Mouse (Mus musculus) kidney, embryonic 15.5 days (tissue): ENCODE results near the gene Itgb7. TPM values are rescaled to one million over a fixed set of nuclear protein-coding genes. Genes with fewer than 3 reads are reported as not detected.

Source experiments
- ATAC-seq: fragments of 200-750 bp; cut with Nextera tagmentation; replicated peaks from 2 replicates; pipeline ENCODE4 v1.8.0; 2017; ENCODE audit warnings: moderate TSS enrichment; ENCODE audit not compliant: low FRiP score
- H3K27ac ChIP-seq: fragments of 300-500 bp; sonication (generic); 2 replicates; pipeline ENCODE4 v1.5.1; 2015; ENCODE audit warnings: mild to moderate bottlenecking, inconsistent platforms
- H3K27me3 ChIP-seq: fragments of 300-500 bp; sonication (generic); 2 replicates; pipeline ENCODE4 v1.6.1; 2015; ENCODE audit warnings: inconsistent platforms
- H3K36me3 ChIP-seq: fragments of 300-500 bp; sonication (generic); 2 replicates; pipeline ENCODE4 v1.6.1; 2015; ENCODE audit warnings: inconsistent platforms
- H3K4me1 ChIP-seq: fragments of 300-500 bp; sonication (generic); 2 replicates; pipeline ENCODE4 v1.6.1; 2015; ENCODE audit warnings: inconsistent platforms
- H3K4me2 ChIP-seq: fragments of 300-500 bp; sonication (generic); 2 replicates; pipeline ENCODE4 v1.6.1; 2015; ENCODE audit warnings: moderate library complexity, mild to moderate bottlenecking, inconsistent platforms
- H3K4me3 ChIP-seq: fragments of 300-500 bp; sonication (generic); replicated peaks from 2 replicates; pipeline ENCODE4 v1.5.1; 2015; ENCODE audit warnings: mild to moderate bottlenecking, inconsistent platforms
- H3K9ac ChIP-seq: fragments of 300-500 bp; sonication (generic); 2 replicates; pipeline ENCODE4 v1.6.1; 2015; ENCODE audit warnings: mild to moderate bottlenecking, inconsistent platforms
- H3K9me3 ChIP-seq: fragments of 300-500 bp; sonication (generic); replicated peaks from 2 replicates; pipeline ENCODE4 v1.6.1; 2016; ENCODE audit warnings: inconsistent platforms
- WGBS: fragments of 180-500 bp; shearing (Covaris S2); methylation state at CpG from one replicate; pipeline ENCODE4 v1.1.7; 2015; ENCODE audit warnings: mixed read lengths; 5-methylcytosine and 5-hydroxymethylcytosine counted together
- polyA plus RNA-seq: library from polyadenylated mRNA; unstranded; fragments of >200 nt; fragmentation: Nextera tagmentation; extraction: Ambion mirVana; gene quantifications from 2 replicates; pipeline ENCODE4 v1.2.1, GENCODE M21; 2015

The Itgb7 gene
- polyA plus RNA-seq, 1 experiment from 2014 or later = 1.4 TPM

DNA sequence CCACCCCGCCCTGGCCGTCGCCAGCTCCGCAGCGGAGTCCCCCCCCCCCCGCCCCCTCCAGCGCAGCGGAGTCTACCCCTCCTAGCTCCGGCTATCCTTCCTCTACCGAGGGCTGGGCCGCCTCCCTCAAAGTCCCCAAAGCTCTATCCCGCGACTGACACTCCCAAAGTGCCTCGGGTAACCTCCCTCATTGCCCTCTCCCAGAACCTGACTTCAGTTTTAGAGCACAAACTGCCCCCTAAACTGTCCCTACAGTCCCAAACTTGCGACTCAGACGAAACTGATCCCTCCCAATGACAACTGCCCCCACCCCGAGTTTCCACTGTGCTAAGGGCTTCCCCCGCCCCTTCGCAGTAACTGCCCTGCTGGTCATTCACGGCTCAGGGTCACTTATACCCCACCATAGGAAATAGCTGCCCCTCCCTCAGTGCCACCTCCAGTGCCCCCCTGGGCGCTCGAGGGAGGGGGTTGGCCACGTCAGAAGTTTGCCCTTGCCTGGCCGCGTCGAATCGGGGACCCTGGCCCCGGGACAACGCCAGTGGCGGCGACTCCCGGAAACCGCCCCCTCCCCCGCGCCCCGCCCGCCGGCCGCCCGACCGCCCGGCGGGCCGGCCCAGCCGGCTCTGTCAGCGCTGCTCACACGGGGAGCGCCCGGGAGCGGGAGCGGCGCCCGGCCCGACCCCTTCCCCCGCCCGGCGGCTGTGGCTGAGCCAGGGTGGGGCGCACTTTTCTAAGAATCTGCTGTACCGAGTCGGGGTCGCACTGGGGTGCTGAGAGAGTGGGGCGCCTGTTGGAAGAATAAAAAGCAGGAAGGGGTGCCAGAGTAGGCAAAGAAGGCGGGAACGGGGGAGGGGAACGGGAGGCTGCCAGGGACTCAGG lies 15.7 kb upstream of the Itgb7 start:
- peaks cover 74% of the 10 kb centered on the region for H3K4me1 ChIP-seq
- under 1% methylated on average over 50 of the region's 65 CpGs for WGBS

GRCm38 (mm10) chr15:102246866-102247251 lies 15.1 kb upstream of the Itgb7 start:
- Histone ChIP-seq H3K9ac (peak overlapping the region; percentile 68), H3K4me1 (peaks cover 80% of the 10 kb centered on the region), H3K36me3 (peaks cover 6% of the 10 kb centered on the region; the same call in 1 of the 2 replicates), H3K9me3 (no peaks in the 10 kb centered on the region), H3K4me2 (peak overlapping the region; percentile 94), H3K27ac (peak overlapping the region; percentile 99), H3K4me3 (peak overlapping the region; percentile 66), H3K27me3 (0 out of 2 replicates have a peak, but pooled peaks cover 3% of the 10 kb centered on the region)
- peak; percentile 75 for ATAC-seq
- WGBS = under 1% methylated on average over 34 of the region's 35 CpGs

More for the DNA sequence above, 15.7 kb upstream of the Itgb7 start:
- ATAC-seq = peak; percentile 61
- peak overlapping the region; percentile 99 for H3K27ac ChIP-seq
- no peaks in the 10 kb centered on the region for H3K9me3 ChIP-seq
- peaks cover 6% of the 10 kb centered on the region; the same call in 1 of the 2 replicates for H3K36me3 ChIP-seq
- H3K4me3 ChIP-seq = peak overlapping the region; percentile 66
- H3K27me3 ChIP-seq = 0 out of 2 replicates have a peak, but pooled peaks cover 3% of the 10 kb centered on the region
- H3K9ac ChIP-seq = peak overlapping the region; percentile 68
- H3K4me2 ChIP-seq = peak overlapping the region; percentile 94

- Histone ChIP-seq H3K4me3 (peak overlapping the region; percentile 66), H3K4me1 (peaks cover 80% of the 10 kb centered on the region), H3K27me3 (0 out of 2 replicates have a peak, but pooled peaks cover 3% of the 10 kb centered on the region), H3K9me3 (no peaks in the 10 kb centered on the region), H3K4me2 (peak overlapping the region; percentile 94), H3K36me3 (peaks cover 5% of the 10 kb centered on the region), H3K27ac (peak overlapping the region; percentile 99), H3K9ac (peak overlapping the region; percentile 68)
- ATAC-seq = peak; percentile 66
- WGBS = under 1% methylated on average over 39 of the region's 44 CpGs
These were observed 14.4 kb upstream of the Itgb7 start for GRCm38 (mm10) chr15:102245891-102246741.

DNA sequence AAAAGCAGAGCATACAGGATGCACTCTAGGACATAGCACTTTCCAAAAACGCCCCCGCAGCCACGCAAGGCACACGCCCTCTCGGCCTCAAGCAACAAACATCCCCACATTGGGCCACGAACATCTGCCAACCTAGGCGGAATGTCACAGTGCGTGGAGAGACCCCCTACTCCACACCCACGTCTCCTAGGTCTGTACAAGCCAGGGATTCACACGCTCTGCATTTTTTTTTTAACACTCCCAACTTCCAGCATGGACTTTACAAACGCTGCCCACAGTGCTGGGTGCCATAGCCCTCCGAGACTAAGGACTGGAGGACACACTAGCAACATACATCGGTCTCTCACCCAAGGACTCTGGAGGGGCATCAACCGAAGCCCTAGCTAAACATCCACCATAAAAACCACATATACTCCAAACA lies 13.7 kb upstream of the Itgb7 start:
- H3K36me3 ChIP-seq = peaks cover 7% of the 10 kb centered on the region
- peak overlapping the region; percentile 68 for H3K9ac ChIP-seq
- H3K27ac ChIP-seq = peak overlapping the region; percentile 99
- no peaks in the 10 kb centered on the region for H3K9me3 ChIP-seq
- H3K27me3 ChIP-seq = 0 out of 2 replicates have a peak, but pooled peaks cover 3% of the 10 kb centered on the region
- no peak for ATAC-seq
- WGBS = 1% methylated on average over 14 of the region's 14 CpGs
- H3K4me1 ChIP-seq = peaks cover 78% of the 10 kb centered on the region
- peak overlapping the region; percentile 94 for H3K4me2 ChIP-seq
- H3K4me3 ChIP-seq = peak overlapping the region; percentile 66

DNA sequence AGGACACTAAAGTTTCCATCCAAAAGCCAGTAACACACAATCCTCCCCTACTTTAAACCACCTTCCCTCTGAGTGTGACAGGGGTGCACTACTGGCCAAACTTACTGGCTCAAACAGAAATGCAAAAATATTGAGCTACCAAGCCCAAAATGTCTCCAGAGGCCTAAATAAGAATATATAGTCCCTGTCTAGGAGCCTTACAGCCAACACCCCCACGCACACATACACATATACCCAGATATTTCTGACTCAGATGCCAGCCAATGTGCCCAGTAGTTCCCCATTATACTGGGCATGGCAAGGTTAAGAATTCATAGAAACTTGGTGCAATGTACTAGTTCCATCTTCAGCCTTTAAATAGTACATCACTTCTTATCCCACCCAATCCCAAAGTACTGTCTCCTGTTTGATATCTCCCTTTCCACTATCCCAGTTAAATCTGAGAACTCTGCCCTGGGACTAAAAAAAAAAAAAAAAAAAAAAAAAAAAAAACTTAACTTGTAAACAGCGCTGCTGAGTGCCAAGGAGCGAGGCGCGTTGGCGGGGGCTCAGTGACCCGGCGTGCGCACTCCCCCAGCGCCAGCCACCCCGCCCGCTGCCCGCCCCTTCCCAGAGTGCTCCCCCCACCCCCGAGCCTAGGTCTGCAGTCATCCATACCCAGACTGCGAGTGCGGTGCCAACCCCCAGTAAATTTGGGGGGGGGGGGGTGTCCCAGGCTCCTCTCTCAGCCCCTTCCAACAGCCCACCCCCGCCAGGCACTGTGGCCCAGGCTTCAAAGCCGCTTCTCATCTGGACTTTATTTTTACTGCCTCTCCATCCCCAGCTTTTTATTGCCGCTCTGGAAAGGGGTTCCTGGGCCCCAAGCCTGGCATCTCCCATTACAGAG lies 12.8 kb upstream of the Itgb7 start:
- 5% methylated on average over 19 of the region's 19 CpGs for WGBS
- H3K9ac ChIP-seq = peak overlapping the region; percentile 68
- ATAC-seq = no peak
- 0 out of 2 replicates have a peak, but pooled peaks cover 3% of the 10 kb centered on the region for H3K27me3 ChIP-seq
- peak overlapping the region; percentile 99 for H3K27ac ChIP-seq
- H3K36me3 ChIP-seq = peaks cover 7% of the 10 kb centered on the region
- H3K4me1 ChIP-seq = peaks cover 74% of the 10 kb centered on the region
- H3K9me3 ChIP-seq = no peaks in the 10 kb centered on the region
- peak overlapping the region; percentile 66 for H3K4me3 ChIP-seq
- peak overlapping the region; percentile 94 for H3K4me2 ChIP-seq

- ATAC-seq = no peak
- Histone ChIP-seq H3K4me2 (peak overlapping the region; percentile 94), H3K9ac (peak overlapping the region; percentile 33), H3K4me1 (peaks cover 69% of the 10 kb centered on the region), H3K9me3 (no peaks in the 10 kb centered on the region), H3K27me3 (0 out of 2 replicates have a peak, but pooled peaks cover 3% of the 10 kb centered on the region), H3K27ac (peak overlapping the region; percentile 69), H3K36me3 (peaks cover 17% of the 10 kb centered on the region), H3K4me3 (peak overlapping the region; percentile 66)
- WGBS = 23% methylated on average over 22 of the region's 22 CpGs
These were observed 11.8 kb upstream of the Itgb7 start for GRCm38 (mm10) chr15:102243229-102244190.

DNA sequence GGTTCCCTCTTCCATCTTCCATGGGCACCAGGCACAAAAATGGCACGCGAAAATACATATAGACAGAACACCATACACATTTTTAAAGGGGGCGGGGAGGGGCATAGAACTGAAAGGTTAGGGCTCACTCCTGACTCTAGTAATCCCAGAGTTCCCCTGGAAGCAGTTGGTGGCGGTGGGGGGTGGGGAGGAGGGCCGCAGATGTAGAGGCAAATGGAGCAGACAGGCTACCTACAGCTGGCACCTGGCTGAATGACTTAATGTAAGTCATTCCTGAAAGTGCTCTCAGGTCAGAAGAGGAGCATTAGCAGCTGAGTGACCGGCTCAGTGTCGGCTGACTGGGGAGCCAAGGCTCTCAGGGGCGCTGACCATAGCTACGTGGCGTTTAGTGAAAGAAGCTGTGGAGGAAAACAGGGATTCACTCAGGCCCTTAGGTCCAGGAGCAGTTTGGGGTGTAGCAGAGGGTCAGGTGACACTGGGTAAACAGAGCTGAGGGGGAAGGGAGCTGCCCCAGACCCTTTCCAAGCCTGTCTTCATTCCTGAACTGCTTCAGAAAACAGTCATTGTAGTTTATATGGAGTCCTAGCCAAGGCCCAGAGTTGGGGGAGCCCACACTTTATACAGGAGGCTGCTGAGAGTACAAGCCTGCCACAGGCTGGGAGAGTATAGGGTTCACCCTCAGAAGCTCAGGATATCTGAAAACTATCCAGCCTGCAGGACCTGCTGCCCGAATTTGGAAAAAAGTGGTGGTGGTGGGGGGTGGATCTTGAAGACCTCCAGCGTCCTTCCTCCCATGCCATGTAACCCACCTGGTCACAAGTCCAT lies 10.9 kb upstream of the Itgb7 start:
- Histone ChIP-seq H3K4me1 (peaks cover 61% of the 10 kb centered on the region), H3K4me3 (no peak overlapping the region), H3K27me3 (0 out of 2 replicates have a peak, but pooled peaks cover 3% of the 10 kb centered on the region), H3K36me3 (peaks cover 25% of the 10 kb centered on the region), H3K9ac (no peak overlapping the region), H3K27ac (peak overlapping the region; percentile 69; the same call in 1 of the 2 replicates), H3K4me2 (peak overlapping the region; percentile 94), H3K9me3 (no peaks in the 10 kb centered on the region)
- 39% methylated on average over 12 of the region's 12 CpGs for WGBS
- no peak for ATAC-seq

- WGBS = 63% methylated on average over 4 of the region's 4 CpGs
- no peak for ATAC-seq
- Histone ChIP-seq H3K27ac (peak overlapping the region; percentile 58; the same call in 1 of the 2 replicates), H3K9ac (no peak overlapping the region), H3K27me3 (no peaks in the 10 kb centered on the region), H3K9me3 (no peaks in the 10 kb centered on the region), H3K36me3 (peaks cover 38% of the 10 kb centered on the region), H3K4me2 (no peak overlapping the region), H3K4me3 (no peak overlapping the region), H3K4me1 (peaks cover 54% of the 10 kb centered on the region)
These were observed 8.9 kb upstream of the Itgb7 start for GRCm38 (mm10) chr15:102240607-102241006.

DNA sequence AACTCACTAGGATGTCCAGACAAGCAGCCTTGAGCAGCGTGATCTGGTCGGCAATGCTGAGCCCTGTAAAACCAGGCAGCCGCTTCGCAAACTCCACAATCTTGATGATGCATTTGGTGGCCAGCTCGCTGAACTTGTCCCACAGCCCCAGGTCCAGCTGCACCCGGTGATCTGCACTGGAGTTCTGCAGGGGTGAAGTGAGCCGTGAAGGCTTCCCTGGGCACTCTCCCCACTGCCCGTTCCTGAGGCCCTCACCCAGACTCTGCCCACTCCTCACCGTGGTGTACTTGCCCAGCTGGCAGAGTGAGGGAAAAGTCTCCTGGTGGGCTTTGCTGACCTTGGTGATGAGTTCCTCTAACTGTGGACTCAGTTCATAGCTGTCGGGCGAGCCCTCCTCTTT lies 8.1 kb upstream of the Itgb7 start:
- Histone ChIP-seq H3K27ac (peak overlapping the region; percentile 15; the same call in 1 of the 2 replicates), H3K4me1 (peaks cover 54% of the 10 kb centered on the region)
- ATAC-seq = no peak

More for the DNA sequence above, 8.1 kb upstream of the Itgb7 start:
- peaks cover 38% of the 10 kb centered on the region for H3K36me3 ChIP-seq
- 0 out of 2 replicates have a peak overlapping the region, but pooled peaks have one; percentile 14 for H3K9ac ChIP-seq
- H3K9me3 ChIP-seq = no peaks in the 10 kb centered on the region
- H3K4me3 ChIP-seq = no peak overlapping the region
- H3K27me3 ChIP-seq = no peaks in the 10 kb centered on the region
- WGBS = 71% methylated on average over 11 of the region's 11 CpGs
- no peak overlapping the region for H3K4me2 ChIP-seq
